Mouse (Mus musculus): ENCODE results near the gene Olfr1480.

- TF ChIP-seq CTCF (IDR thresholded peaks at IDR 0.05; ENCODE audit: insufficient read depth, low read depth, low read length) = no peak
- no peak for TF ChIP-seq POLR2A (IDR thresholded peaks at IDR 0.05; ENCODE audit: insufficient read depth, low read depth, low read length)
These were observed at the start of gene Olfr1480 for GRCm38 (mm10) chr19:13527613-13528012.
